Mouse (Mus musculus): ENCODE measurements around the gene Neu1. TPM values are rescaled to one million over a fixed set of nuclear protein-coding genes. Genes with fewer than 3 reads are reported as not detected.

The Neu1 gene
- total and polyA plus RNA-seq, 3 experiments = 31.2 to 32.0 (median 31.9) TPM

DNA sequence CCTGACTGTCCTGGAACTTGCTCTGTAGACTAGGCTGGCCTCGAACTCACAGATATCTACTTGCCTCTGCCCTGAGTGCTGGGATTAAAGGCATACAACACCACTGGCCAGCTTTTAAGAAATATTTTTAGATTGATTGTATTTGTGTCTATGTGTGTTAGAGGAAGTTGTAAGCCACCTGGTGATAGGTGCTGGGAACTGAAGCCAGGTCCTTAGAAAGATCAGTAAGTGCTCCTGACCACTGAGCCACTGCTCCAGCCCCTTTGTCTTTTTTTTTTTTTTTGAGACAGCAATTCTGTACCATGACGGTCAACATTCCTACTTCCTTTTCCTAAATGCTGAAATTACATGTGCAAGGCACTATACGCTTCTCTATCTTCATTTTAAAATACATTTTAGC, 22.2 kb downstream of the Neu1 start:
- H3K4me3 ChIP-seq (replicated peaks in 1 of 3; ENCODE audit: low read depth in 2 of 3, low read length in 2 of 3, poor library complexity in 1 of 3) = peak overlapping the region in 1 of 3 experiments; percentile 98
- H3K27me3 ChIP-seq (replicated peaks) = no peaks in the 10 kb centered on the region
- TF ChIP-seq POLR2A (IDR thresholded peaks at IDR 0.05; ENCODE audit: low read depth, low read length) (no peak), CTCF (conservative IDR thresholded peaks at IDR 0.05 in 1 of 2, IDR thresholded peaks at IDR 0.05 in 1 of 2; ENCODE audit: low read depth in 2 of 2, low read length in 2 of 2) (peak in 1 of 2 experiments; percentile 12; a peak in 1 of 4 replicates), MAX (IDR thresholded peaks at IDR 0.05; ENCODE audit: low read length) (no peak), TCF12 (IDR thresholded peaks at IDR 0.05; ENCODE audit: low read depth, low read length) (no peak), ZKSCAN1 (IDR thresholded peaks at IDR 0.05; ENCODE audit: borderline replicate concordance, low read depth, low read length) (no peak), RAD21 (IDR thresholded peaks at IDR 0.05; ENCODE audit: low read depth, low read length) (no peak), ZNF384 (IDR thresholded peaks at IDR 0.05; ENCODE audit: low read depth, low read length) (peak; percentile 52)
- no peaks in the 10 kb centered on the region for H3K9me3 ChIP-seq (replicated peaks; ENCODE audit: low read length)
- no peak overlapping the region for H3K27ac ChIP-seq (ENCODE audit: insufficient read depth, low read depth)
- H3K79me2 ChIP-seq (replicated peaks; ENCODE audit: control insufficient read depth, extremely low read depth, insufficient read depth, poor library complexity, severe bottlenecking) = peaks cover 19% of the 10 kb centered on the region
- no peak overlapping the region for H3K4me2 ChIP-seq (ENCODE audit: insufficient read depth, low read depth, poor library complexity, severe bottlenecking)
- H3K9ac ChIP-seq (ENCODE audit: insufficient read depth, low read depth) = peak overlapping the region; percentile 92; the same call in 1 of the 2 replicates
- H3K4me1 ChIP-seq (ENCODE audit: control insufficient read depth in 1 of 2, insufficient read depth in 2 of 2) = peaks cover 10 to 19% of the 10 kb centered on the region in 2 experiments; a peak in 3 of 4 replicates
- H3K36me3 ChIP-seq (replicated peaks in 1 of 2; ENCODE audit: control insufficient read depth in 1 of 2, insufficient read depth in 1 of 2, low read length in 1 of 2) = peaks cover 15 to 29% of the 10 kb centered on the region in 2 experiments
- dilution Hi-C loops (cut with MboI; ENCODE audit: extremely low pct_ligation_motif_present, extremely low pct_unique_long_range_greater_than_20kb, low sequenced_read_pairs) = no loop called here
- in situ Hi-C loops (cut with MboI; ENCODE audit: low pct_ligation_motif_present, low pct_unique_long_range_greater_than_20kb, low sequenced_read_pairs) = no loop called here
- DNase-seq (ENCODE audit: extremely low read depth) = peak; percentile 49

DNA sequence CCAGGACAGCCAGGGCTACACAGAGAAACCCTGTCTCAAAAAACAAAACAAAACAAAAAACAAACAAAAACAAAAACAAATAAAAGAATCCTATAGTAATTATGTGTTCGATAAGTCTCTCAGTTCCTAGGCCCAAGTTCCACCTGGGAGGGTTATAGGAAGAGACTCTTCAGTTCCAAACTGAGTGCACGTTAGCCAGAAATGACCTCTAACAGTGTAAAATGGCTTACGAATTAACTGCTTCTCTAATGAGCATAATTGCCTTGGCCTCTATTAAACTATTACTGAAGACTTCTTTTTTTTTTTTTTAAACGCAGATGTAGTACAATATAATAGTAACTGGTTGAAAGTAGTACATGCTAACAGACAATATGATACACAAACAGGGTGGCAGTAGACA, 22.9 kb downstream of the Neu1 start:
- no peak for DNase-seq (ENCODE audit: extremely low read depth)
- in situ Hi-C loops (cut with MboI; ENCODE audit: low pct_ligation_motif_present, low pct_unique_long_range_greater_than_20kb, low sequenced_read_pairs) (no loop called here), dilution Hi-C loops (cut with MboI; ENCODE audit: extremely low pct_ligation_motif_present, extremely low pct_unique_long_range_greater_than_20kb, low sequenced_read_pairs) (no loop called here)
- Histone ChIP-seq H3K4me1 (ENCODE audit: control insufficient read depth in 1 of 2, insufficient read depth in 2 of 2) (peaks cover 10 to 19% of the 10 kb centered on the region in 2 experiments; a peak in 3 of 4 replicates), H3K36me3 (replicated peaks in 1 of 2; ENCODE audit: control insufficient read depth in 1 of 2, insufficient read depth in 1 of 2, low read length in 1 of 2) (peaks cover 15 to 25% of the 10 kb centered on the region in 2 experiments), H3K79me2 (replicated peaks; ENCODE audit: control insufficient read depth, extremely low read depth, insufficient read depth, poor library complexity, severe bottlenecking) (peaks cover 19% of the 10 kb centered on the region), H3K27me3 (replicated peaks) (no peaks in the 10 kb centered on the region), H3K4me2 (ENCODE audit: insufficient read depth, low read depth, poor library complexity, severe bottlenecking) (no peak overlapping the region), H3K27ac (ENCODE audit: insufficient read depth, low read depth) (no peak overlapping the region), H3K4me3 (replicated peaks in 1 of 3; ENCODE audit: low read depth in 2 of 3, low read length in 2 of 3, poor library complexity in 1 of 3) (no peak overlapping the region), H3K9ac (ENCODE audit: insufficient read depth, low read depth) (no peak overlapping the region), H3K9me3 (replicated peaks; ENCODE audit: low read length) (no peaks in the 10 kb centered on the region)
- no peak for TF ChIP-seq MXI1 (IDR thresholded peaks at IDR 0.05; ENCODE audit: low read depth, low read length)
- TF ChIP-seq RCOR1 (conservative IDR thresholded peaks at IDR 0.05; ENCODE audit: low read depth, low read length) = no peak
- no peak for TF ChIP-seq MAX (IDR thresholded peaks at IDR 0.05; ENCODE audit: low read length)
- TF ChIP-seq CHD2 (IDR thresholded peaks at IDR 0.05; ENCODE audit: low read length) = no peak
- TF ChIP-seq NELFE (IDR thresholded peaks at IDR 0.05; ENCODE audit: low read depth, low read length) = no peak

DNA sequence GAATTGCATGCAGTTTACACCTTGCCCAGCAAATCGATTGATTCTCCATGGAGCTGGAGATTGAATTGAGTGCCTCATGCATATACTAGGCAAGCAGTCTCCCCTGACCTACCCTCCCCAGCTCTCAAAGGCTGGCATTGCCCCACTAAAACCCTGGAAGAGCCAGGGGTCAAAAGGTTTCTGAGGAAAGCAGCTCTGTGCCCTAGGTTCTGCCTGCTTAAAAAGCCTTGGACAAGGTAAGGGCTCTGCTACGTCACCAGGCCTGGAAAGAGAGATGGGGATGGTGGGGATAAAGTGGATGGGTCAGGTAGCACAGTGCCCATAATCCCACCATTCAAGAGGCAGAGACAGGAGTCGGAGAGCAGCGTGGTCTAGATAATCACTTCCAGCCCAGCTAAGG, 23.8 kb downstream of the Neu1 start:
- Histone ChIP-seq H3K4me3 (replicated peaks in 1 of 3; ENCODE audit: low read depth in 2 of 3, low read length in 2 of 3, poor library complexity in 1 of 3) (no peak overlapping the region), H3K36me3 (replicated peaks in 1 of 2; ENCODE audit: control insufficient read depth in 1 of 2, insufficient read depth in 1 of 2, low read length in 1 of 2) (peaks cover 10 to 20% of the 10 kb centered on the region in 2 experiments), H3K27me3 (replicated peaks) (no peaks in the 10 kb centered on the region), H3K4me1 (ENCODE audit: control insufficient read depth in 1 of 2, insufficient read depth in 2 of 2) (peaks cover 6 to 17% of the 10 kb centered on the region in 2 experiments; a peak in 3 of 4 replicates), H3K4me2 (ENCODE audit: insufficient read depth, low read depth, poor library complexity, severe bottlenecking) (no peak overlapping the region), H3K79me2 (replicated peaks; ENCODE audit: control insufficient read depth, extremely low read depth, insufficient read depth, poor library complexity, severe bottlenecking) (peaks cover 19% of the 10 kb centered on the region), H3K9me3 (replicated peaks; ENCODE audit: low read length) (peaks cover 2% of the 10 kb centered on the region), H3K27ac (ENCODE audit: insufficient read depth, low read depth) (no peak overlapping the region), H3K9ac (ENCODE audit: insufficient read depth, low read depth) (no peak overlapping the region)
- DNase-seq (ENCODE audit: extremely low read depth) = no peak
- dilution Hi-C loops (cut with MboI; ENCODE audit: extremely low pct_ligation_motif_present, extremely low pct_unique_long_range_greater_than_20kb, low sequenced_read_pairs) (no loop called here), in situ Hi-C loops (cut with MboI; ENCODE audit: low pct_ligation_motif_present, low pct_unique_long_range_greater_than_20kb, low sequenced_read_pairs) (no loop called here)
- no peak for TF ChIP-seq CHD2 (IDR thresholded peaks at IDR 0.05; ENCODE audit: low read length)
- TF ChIP-seq MAFK (IDR thresholded peaks at IDR 0.05; ENCODE audit: insufficient replicate concordance, low read length) = no peak
- TF ChIP-seq MXI1 (IDR thresholded peaks at IDR 0.05; ENCODE audit: low read depth, low read length) = no peak
- no peak for TF ChIP-seq EP300 (IDR thresholded peaks at IDR 0.05; ENCODE audit: low read length)
- TF ChIP-seq RAD21 (IDR thresholded peaks at IDR 0.05; ENCODE audit: low read depth, low read length) = no peak
- TF ChIP-seq ZKSCAN1 (IDR thresholded peaks at IDR 0.05; ENCODE audit: borderline replicate concordance, low read depth, low read length) = no peak
- TF ChIP-seq USF1 (IDR thresholded peaks at IDR 0.05; ENCODE audit: low read depth, low read length) = no peak
- TF ChIP-seq TCF12 (IDR thresholded peaks at IDR 0.05; ENCODE audit: low read depth, low read length) = no peak
- no peak for TF ChIP-seq NELFE (IDR thresholded peaks at IDR 0.05; ENCODE audit: low read depth, low read length)
- TF ChIP-seq POLR2A (IDR thresholded peaks at IDR 0.05; ENCODE audit: low read depth, low read length) = no peak

Data from CH12.LX (cell line).